Mouse (Mus musculus): ENCODE measurements around the gene Gm45213. TPM values are rescaled to one million over a fixed set of nuclear protein-coding genes. Genes with fewer than 3 reads are reported as not detected.

The Gm45213 gene
- polyA plus RNA-seq, 1 experiment from 2014 or later: not detected

DNA sequence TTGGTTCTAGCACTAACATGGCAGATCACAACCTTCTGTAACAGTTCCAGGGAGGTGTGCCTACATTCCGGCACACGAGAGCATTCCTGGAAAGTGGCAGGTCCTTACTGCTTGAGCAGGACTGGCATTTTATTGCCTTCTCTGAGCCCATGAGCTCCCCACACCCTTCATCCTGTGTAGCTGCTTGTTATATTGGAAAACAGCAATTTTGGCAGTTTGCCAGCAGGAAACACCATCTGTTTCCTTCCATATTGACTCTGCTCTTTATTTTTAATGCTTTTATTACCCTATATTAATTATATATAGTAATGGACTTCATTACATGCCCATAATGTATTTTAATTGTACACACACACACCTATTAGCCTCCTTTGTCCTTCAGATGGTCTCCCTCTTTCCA is 33.0 kb downstream of the Gm45213 start:
- Histone ChIP-seq H3K36me3 (ENCODE audit: control insufficient read depth, insufficient read depth, low read length) (peaks cover 9% of the 10 kb centered on the region), H3K4me2 (ENCODE audit: low read depth) (no peak overlapping the region), H3K4me3 (ENCODE audit: low read depth, low read length) (no peak overlapping the region), H3K27ac (ENCODE audit: low read depth, low read length) (no peak overlapping the region), H3K9ac (ENCODE audit: low read length) (no peak overlapping the region), H3K27me3 (ENCODE audit: control insufficient read depth, insufficient read depth, low read length) (no peaks in the 10 kb centered on the region), H3K9me3 (ENCODE audit: control insufficient read depth, low read length) (no peaks in the 10 kb centered on the region), H3K4me1 (ENCODE audit: control insufficient read depth, insufficient read depth, low read length) (peaks cover 12% of the 10 kb centered on the region)
- DNase-seq (ENCODE audit: low spot score) (no peak), ATAC-seq (ENCODE audit: insufficient read depth, low FRiP score, low TSS enrichment) (no peak)
- WGBS: 89% methylated on average over 2 of the region's 2 CpGs

DNA sequence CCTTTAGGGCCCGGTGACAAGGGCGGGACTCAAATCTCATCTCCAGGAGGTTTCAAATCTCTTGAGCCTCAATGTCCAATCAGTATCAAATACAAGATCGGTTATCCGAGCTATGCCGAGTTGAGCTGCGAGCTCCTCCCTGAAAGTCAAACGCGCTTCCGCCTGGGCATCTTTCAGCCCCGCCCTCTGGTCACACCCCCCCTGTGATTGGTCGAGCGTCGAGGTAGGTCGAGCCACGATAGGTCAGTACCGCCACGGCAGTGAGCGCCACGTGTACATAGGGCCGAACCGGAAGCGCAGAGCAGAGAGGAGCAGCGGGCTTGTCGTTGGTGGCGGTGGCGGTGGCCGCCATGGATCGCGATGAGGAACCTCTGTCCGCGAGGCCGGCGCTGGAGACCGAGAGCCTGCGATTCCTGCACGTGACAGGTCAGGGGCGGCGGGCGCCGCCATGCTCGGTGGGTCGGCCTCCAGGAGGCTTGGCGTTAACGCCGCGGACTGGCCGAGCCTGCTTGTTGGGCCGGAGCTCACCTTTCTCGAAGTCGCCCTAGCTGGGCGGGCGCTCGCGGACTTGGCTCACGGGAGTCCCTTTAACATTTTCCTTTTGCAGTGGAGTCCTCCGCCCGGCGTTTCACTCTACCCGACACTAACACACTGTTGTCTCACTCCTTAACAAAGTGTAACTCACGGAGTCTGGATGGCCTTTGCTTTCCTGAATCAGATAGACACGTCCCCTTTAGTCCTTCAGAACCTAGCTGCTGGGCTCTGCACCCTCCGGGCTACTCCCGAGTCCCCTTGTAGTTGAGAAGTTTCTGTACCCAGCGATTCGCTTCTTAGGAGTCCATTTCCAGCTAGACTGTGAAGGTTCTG is 36.2 kb downstream of the Gm45213 start, which contains the start of gene Selenos:
Gene Selenos (plus strand): TSS at position 286 of the 867 bp plus-strand sequence.
- Histone ChIP-seq H3K9ac (ENCODE audit: low read length) (peak within 1 kb of the TSS; percentile 77), H3K4me1 (ENCODE audit: control insufficient read depth, insufficient read depth, low read length) (peaks cover 12% of the 10 kb centered on the region), H3K36me3 (ENCODE audit: control insufficient read depth, insufficient read depth, low read length) (peaks cover 7% of the 10 kb centered on the region), H3K4me3 (ENCODE audit: low read depth, low read length) (peak within 1 kb of the TSS; percentile 66), H3K4me2 (ENCODE audit: low read depth) (peak within 1 kb of the TSS; percentile 92), H3K27me3 (ENCODE audit: control insufficient read depth, insufficient read depth, low read length) (no peaks in the 10 kb centered on the region), H3K27ac (ENCODE audit: low read depth, low read length) (peak within 1 kb of the TSS; percentile 55; the same call in 1 of the 2 replicates), H3K9me3 (ENCODE audit: control insufficient read depth, low read length) (no peaks in the 10 kb centered on the region)
- ATAC-seq (ENCODE audit: insufficient read depth, low FRiP score, low TSS enrichment) (peak; percentile 100), DNase-seq (ENCODE audit: low spot score) (peak; percentile 98)
- WGBS: under 1% methylated on average over 65 of the region's 65 CpGs

DNA sequence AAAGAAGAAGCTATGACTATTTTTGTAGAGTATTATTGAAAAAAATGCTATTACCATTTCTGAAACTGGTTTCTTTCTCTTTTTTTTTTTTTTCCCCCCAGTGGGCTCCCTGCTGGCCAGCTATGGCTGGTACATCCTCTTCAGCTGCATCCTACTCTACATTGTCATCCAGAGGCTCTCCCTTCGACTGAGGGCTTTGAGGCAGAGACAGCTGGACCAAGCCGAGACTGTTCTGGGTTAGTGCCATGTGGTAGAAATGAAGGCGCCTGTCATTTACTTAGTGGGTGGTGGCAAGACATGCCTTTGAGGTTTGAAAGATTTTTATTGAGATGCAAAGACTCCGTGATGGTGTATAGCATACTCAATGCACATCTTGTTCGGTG is 36.8 kb downstream of the Gm45213 start:
- ATAC-seq (ENCODE audit: insufficient read depth, low FRiP score, low TSS enrichment) (no peak), DNase-seq (ENCODE audit: low spot score) (no peak)
- peaks cover 5% of the 10 kb centered on the region for H3K36me3 ChIP-seq (ENCODE audit: control insufficient read depth, insufficient read depth, low read length)
- 43% methylated on average over 5 of the region's 5 CpGs for WGBS
- H3K27ac ChIP-seq (ENCODE audit: low read depth, low read length): no peak overlapping the region
- peaks cover 12% of the 10 kb centered on the region for H3K4me1 ChIP-seq (ENCODE audit: control insufficient read depth, insufficient read depth, low read length)
- H3K4me3 ChIP-seq (ENCODE audit: low read depth, low read length): peak overlapping the region; percentile 66
- H3K4me2 ChIP-seq (ENCODE audit: low read depth): peak overlapping the region; percentile 92
- H3K9ac ChIP-seq (ENCODE audit: low read length): peak overlapping the region; percentile 77
- no peaks in the 10 kb centered on the region for H3K9me3 ChIP-seq (ENCODE audit: control insufficient read depth, low read length)
- no peaks in the 10 kb centered on the region for H3K27me3 ChIP-seq (ENCODE audit: control insufficient read depth, insufficient read depth, low read length)

DNA sequence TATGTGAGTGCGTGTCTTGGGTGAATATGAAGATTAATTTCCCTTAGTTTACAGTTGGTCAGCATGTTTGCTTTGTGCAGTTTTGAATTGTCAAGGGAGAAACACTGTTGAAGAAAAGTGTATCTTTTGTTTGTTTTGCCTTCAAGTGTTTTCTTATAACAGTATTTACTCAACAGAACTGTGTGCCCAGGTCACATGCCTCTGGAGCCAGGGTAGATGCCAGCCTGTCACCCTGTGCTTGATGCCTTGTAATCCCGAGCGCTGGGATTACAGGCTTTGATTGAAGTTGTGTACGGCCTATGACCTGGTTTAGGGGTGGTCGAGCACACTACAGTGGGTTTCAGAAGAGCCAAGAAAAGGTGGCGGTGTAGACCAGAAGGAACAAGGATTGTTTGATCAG is 40.4 kb downstream of the Gm45213 start:
- no peak for ATAC-seq (ENCODE audit: insufficient read depth, low FRiP score, low TSS enrichment)
- Histone ChIP-seq H3K27ac (ENCODE audit: low read depth, low read length) (no peak overlapping the region), H3K4me2 (ENCODE audit: low read depth) (no peak overlapping the region), H3K9me3 (ENCODE audit: control insufficient read depth, low read length) (no peaks in the 10 kb centered on the region), H3K36me3 (ENCODE audit: control insufficient read depth, insufficient read depth, low read length) (peaks cover 15% of the 10 kb centered on the region), H3K4me1 (ENCODE audit: control insufficient read depth, insufficient read depth, low read length) (peaks cover 11% of the 10 kb centered on the region), H3K27me3 (ENCODE audit: control insufficient read depth, insufficient read depth, low read length) (no peaks in the 10 kb centered on the region), H3K4me3 (ENCODE audit: low read depth, low read length) (no peak overlapping the region), H3K9ac (ENCODE audit: low read length) (no peak overlapping the region)
- 93% methylated on average over 6 of the region's 6 CpGs for WGBS
- DNase-seq (ENCODE audit: low spot score): no peak

DNA sequence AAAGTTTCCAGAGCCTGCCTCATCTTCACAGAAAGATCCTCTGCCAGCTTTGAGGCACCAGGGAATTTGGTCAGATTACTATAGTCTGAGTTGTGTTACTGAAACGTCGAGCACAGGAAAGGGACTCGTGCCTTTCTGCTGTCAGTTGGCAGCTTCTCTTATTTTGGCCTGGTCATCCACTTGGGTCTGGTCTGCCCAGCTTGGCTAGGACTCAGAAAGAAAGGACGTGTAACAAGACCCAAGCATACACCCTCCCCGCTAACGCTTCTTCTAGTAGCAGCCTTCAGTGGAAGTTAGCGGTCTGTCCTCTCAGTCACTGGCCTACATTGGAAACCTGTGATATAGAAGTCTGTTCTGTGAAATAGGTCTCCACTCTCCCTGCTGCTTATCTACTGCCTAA is 41.1 kb downstream of the Gm45213 start:
- ATAC-seq (ENCODE audit: insufficient read depth, low FRiP score, low TSS enrichment): no peak
- H3K9me3 ChIP-seq (ENCODE audit: control insufficient read depth, low read length): no peaks in the 10 kb centered on the region
- 90% methylated on average over 7 of the region's 7 CpGs for WGBS
- no peaks in the 10 kb centered on the region for H3K27me3 ChIP-seq (ENCODE audit: control insufficient read depth, insufficient read depth, low read length)
- no peak overlapping the region for H3K9ac ChIP-seq (ENCODE audit: low read length)
- H3K4me2 ChIP-seq (ENCODE audit: low read depth): no peak overlapping the region
- no peak overlapping the region for H3K4me3 ChIP-seq (ENCODE audit: low read depth, low read length)
- peaks cover 9% of the 10 kb centered on the region for H3K4me1 ChIP-seq (ENCODE audit: control insufficient read depth, insufficient read depth, low read length)
- H3K27ac ChIP-seq (ENCODE audit: low read depth, low read length): no peak overlapping the region
- no peak for DNase-seq (ENCODE audit: low spot score)
- peaks cover 18% of the 10 kb centered on the region for H3K36me3 ChIP-seq (ENCODE audit: control insufficient read depth, insufficient read depth, low read length)

DNA sequence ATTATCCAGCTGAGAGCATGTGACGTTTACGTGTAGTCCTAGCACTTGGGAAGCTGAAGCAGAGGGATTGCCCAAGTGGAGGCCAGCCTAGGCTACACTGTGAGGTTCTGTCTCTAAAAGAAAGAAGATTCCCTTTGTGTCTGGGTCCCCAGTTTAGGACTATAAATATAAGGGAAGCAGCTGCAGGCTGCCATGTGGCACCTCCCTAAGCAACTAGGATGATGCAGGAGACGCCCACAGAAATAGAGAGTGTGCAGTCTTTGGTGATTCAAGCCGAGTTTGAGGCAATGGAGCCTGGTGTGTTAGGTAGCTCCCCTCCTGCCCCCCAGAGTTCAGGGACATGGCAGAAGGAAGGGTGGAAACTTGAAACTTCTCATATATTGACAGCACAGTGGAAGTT is 44.2 kb downstream of the Gm45213 start:
- no peak overlapping the region for H3K4me2 ChIP-seq (ENCODE audit: low read depth)
- no peak overlapping the region for H3K27ac ChIP-seq (ENCODE audit: low read depth, low read length)
- H3K9me3 ChIP-seq (ENCODE audit: control insufficient read depth, low read length): no peaks in the 10 kb centered on the region
- H3K9ac ChIP-seq (ENCODE audit: low read length): no peak overlapping the region
- DNase-seq (ENCODE audit: low spot score): no peak
- no peaks in the 10 kb centered on the region for H3K4me1 ChIP-seq (ENCODE audit: control insufficient read depth, insufficient read depth, low read length)
- no peaks in the 10 kb centered on the region for H3K27me3 ChIP-seq (ENCODE audit: control insufficient read depth, insufficient read depth, low read length)
- ATAC-seq (ENCODE audit: insufficient read depth, low FRiP score, low TSS enrichment): no peak
- H3K4me3 ChIP-seq (ENCODE audit: low read depth, low read length): no peak overlapping the region
- WGBS: 91% methylated on average over 4 of the region's 4 CpGs
- H3K36me3 ChIP-seq (ENCODE audit: control insufficient read depth, insufficient read depth, low read length): peaks cover 20% of the 10 kb centered on the region

DNA sequence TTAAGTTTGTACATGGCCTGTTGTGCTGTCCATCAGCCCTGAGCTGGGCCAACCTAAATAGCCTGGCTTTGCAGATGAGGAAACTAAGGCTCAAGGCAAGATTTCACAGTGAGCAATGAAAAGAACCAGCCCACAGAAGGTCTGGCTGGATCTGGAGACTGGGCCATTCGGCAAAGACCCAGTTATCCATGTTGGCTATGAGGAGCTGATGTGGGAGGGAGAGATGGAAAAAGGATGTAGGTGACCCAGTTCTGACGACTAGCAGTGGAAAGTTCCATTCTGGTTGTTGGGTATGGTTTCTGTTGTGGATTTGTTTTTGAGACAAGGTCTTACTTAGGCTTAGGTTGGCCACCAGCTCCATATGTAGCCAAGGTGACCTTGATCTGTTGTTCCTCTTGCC is 44.7 kb downstream of the Gm45213 start:
- H3K27me3 ChIP-seq (ENCODE audit: control insufficient read depth, insufficient read depth, low read length): no peaks in the 10 kb centered on the region
- H3K4me1 ChIP-seq (ENCODE audit: control insufficient read depth, insufficient read depth, low read length): no peaks in the 10 kb centered on the region
- H3K27ac ChIP-seq (ENCODE audit: low read depth, low read length): no peak overlapping the region
- no peak overlapping the region for H3K4me2 ChIP-seq (ENCODE audit: low read depth)
- ATAC-seq (ENCODE audit: insufficient read depth, low FRiP score, low TSS enrichment) (no peak), DNase-seq (ENCODE audit: low spot score) (no peak)
- no peaks in the 10 kb centered on the region for H3K9me3 ChIP-seq (ENCODE audit: control insufficient read depth, low read length)
- H3K4me3 ChIP-seq (ENCODE audit: low read depth, low read length): no peak overlapping the region
- H3K36me3 ChIP-seq (ENCODE audit: control insufficient read depth, insufficient read depth, low read length): peaks cover 20% of the 10 kb centered on the region
- H3K9ac ChIP-seq (ENCODE audit: low read length): no peak overlapping the region
- 98% methylated on average over 2 of the region's 2 CpGs for WGBS

DNA sequence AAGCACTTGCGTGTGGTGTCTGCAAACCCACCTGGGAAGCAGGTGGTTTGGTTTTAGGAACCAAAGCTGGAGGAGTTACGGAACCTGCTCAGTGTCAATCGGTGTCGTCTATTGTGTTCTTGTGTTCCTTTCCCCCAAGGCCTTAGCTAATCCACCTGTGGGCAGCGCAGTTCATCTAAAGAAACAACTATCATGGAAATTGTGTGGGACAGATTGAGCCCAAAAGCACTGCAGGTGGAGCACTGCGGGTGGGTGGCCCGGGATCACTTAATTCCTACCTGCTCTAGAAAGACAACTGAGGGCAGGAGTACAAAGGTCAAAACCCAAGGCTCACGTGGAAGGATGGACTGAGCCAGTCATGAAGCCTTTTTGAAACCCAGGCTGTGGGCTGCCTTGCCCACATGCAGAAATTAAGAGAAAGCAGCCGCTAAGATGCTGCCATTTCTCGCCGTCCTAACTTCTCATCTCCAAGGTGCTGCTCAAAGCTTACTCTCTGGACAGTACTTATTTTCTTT is 47.3 kb downstream of the Gm45213 start:
- H3K9me3 ChIP-seq (ENCODE audit: control insufficient read depth, low read length): no peaks in the 10 kb centered on the region
- no peak for DNase-seq (ENCODE audit: low spot score)
- H3K4me2 ChIP-seq (ENCODE audit: low read depth): no peak overlapping the region
- H3K27ac ChIP-seq (ENCODE audit: low read depth, low read length): no peak overlapping the region
- no peak for ATAC-seq (ENCODE audit: insufficient read depth, low FRiP score, low TSS enrichment)
- no peaks in the 10 kb centered on the region for H3K27me3 ChIP-seq (ENCODE audit: control insufficient read depth, insufficient read depth, low read length)
- H3K4me3 ChIP-seq (ENCODE audit: low read depth, low read length): no peak overlapping the region
- no peak overlapping the region for H3K9ac ChIP-seq (ENCODE audit: low read length)
- WGBS: 89% methylated on average over 11 of the region's 11 CpGs
- peaks cover 16% of the 10 kb centered on the region for H3K36me3 ChIP-seq (ENCODE audit: control insufficient read depth, insufficient read depth, low read length)
- no peaks in the 10 kb centered on the region for H3K4me1 ChIP-seq (ENCODE audit: control insufficient read depth, insufficient read depth, low read length)

DNA sequence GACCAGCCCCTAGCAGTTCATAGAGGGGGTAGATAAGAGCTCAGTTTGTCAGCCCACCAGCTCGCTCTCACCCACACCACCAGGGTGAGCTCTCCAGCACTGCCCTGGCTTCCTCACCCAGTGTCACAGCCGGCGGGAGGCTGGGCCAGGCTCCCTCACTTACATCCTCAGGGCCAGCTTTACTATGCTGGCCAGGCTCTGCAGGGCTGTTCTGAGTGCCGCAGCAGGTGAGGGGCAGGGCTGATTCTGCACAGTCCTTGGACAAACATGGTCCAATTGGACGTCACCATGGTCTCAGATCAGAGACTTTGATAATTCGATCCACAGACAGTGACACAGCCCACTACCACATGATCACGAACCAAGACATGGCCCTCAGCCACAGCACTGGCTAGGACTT is 48.2 kb downstream of the Gm45213 start:
- H3K4me3 ChIP-seq (ENCODE audit: low read depth, low read length): no peak overlapping the region
- H3K9ac ChIP-seq (ENCODE audit: low read length): no peak overlapping the region
- DNase-seq (ENCODE audit: low spot score) (no peak), ATAC-seq (ENCODE audit: insufficient read depth, low FRiP score, low TSS enrichment) (no peak)
- WGBS: 84% methylated on average over 7 of the region's 7 CpGs
- no peaks in the 10 kb centered on the region for H3K9me3 ChIP-seq (ENCODE audit: control insufficient read depth, low read length)
- H3K27me3 ChIP-seq (ENCODE audit: control insufficient read depth, insufficient read depth, low read length): no peaks in the 10 kb centered on the region
- H3K27ac ChIP-seq (ENCODE audit: low read depth, low read length): no peak overlapping the region
- no peaks in the 10 kb centered on the region for H3K4me1 ChIP-seq (ENCODE audit: control insufficient read depth, insufficient read depth, low read length)
- H3K4me2 ChIP-seq (ENCODE audit: low read depth): no peak overlapping the region
- peaks cover 13% of the 10 kb centered on the region for H3K36me3 ChIP-seq (ENCODE audit: control insufficient read depth, insufficient read depth, low read length)
